Mouse (Mus musculus) kidney, postnatal 4 days (tissue): ENCODE results near the gene Ddias.
A peak's percentile ranks its signal among the peaks of the same experiment; 100 is the strongest.
"Not testable (repeated sequence)": the region's sequence is repeated elsewhere in the genome, so short reads cannot be mapped to it uniquely, and the experiment has no call there.

Experiments used
- DNase-seq, 2 experiments: peaks; one replicate each; pipeline ENCODE4 v3.0.0; 2021; ENCODE audit warnings: mixed read lengths in 2 of 2

Ddias gene

DNA sequence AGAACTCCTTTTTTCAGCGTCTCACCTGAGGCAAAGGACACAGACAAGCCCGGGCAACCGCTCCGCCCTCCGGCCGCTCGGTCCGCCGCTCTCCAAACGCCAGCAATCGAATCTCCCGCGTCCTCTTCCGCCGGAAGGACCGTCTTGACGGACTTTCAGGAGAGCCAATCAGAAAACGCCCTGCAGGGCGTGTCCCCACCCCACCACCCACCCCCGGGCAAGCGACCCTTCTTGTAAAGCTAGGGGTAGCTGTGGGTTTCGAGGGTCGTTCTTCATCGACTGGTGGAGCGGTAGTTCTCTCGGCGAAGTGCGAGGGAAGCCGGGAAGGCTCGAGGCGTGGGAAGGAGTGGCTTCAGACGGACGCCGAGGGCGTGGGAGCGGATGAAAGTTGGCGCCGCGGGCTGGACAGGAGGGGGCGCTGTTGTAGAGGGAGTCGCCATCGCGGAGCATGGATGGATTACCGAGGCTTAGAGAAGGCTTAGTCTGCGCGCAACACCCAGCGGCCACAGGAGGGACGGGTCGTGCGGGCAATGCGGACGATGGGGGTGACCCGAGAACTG, at the start of gene Ddias, which contains the start of gene Prcp:
Ddias (minus strand) TSS at position 132 of the 560 bp plus-strand sequence.
Prcp (plus strand) TSS at position 355 of the 560 bp plus-strand sequence.
- DNase-seq, result peak; percentile 95 to 97

GRCm38 (mm10) chr7:92920857-92921172, 46.8 kb upstream of the Ddias start:
- no peak for DNase-seq

DNA sequence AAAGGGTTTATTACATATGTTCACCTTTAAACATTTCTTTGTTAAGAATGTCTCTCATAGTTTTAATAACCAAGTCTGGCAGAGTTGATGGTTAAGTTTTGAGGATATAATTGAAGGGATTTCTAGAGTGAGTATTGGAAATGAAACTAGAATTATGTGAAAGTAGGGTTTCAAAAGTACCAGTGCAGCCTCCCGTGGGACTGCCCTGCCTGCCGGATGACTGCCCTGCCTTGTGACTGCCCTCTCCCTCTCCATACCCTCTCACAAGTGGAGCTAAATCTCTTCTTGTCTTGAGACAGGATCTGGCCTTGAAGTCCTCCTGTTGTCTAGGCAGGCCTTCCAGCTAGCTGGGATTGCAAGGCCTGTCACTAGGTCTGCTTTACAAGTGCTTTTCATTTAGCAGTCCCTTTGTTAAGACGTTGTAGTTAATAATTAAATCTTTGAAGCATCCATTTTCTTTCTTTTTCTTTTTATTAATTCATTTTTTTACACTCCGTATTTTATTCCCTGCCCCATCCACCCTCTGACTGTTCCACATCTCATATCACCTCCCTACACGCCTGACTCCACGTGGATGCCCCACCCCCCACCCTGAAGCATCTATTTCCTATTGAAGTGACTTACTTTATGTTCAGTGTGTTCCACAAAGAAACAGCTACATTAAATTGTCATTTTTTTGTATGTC, 46.3 kb upstream of the Ddias start:
- DNase-seq, result no peak

- DNase-seq, result not testable (repeated sequence)
Observed at GRCm38 (mm10) chr7:92904285-92904684, 30.2 kb upstream of the Ddias start.

DNA sequence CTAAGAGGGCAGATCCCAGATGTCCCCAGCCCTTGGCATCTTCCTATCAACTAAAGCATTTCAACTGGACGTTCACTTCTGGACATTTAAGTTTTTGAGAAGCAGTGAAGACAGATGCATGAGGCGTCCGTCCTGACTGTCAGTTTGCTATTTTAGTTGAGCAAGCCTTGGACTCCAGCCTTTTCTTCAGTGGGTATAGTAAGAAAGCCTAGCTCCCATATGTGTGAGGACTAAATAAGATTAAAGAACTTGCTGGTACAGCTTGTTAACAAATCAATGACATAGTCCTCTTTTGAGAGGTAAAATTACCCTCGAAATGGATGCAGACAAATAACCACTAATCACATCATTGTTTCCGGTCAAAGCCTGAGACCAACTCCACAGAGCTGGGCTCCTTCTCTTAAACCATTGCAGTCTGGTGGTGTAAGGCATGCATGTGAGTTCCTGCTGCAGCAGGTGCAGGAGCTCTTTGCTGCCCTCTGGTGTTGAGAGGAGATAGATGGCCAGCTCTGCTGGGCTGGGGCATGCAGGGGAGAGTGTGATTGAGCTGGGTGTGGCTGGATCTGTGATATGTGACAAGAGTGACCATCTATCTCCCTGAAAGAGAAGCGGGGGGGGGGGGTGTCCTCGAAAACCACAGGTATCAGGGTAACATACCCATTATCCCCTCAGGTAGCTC, 29.5 kb upstream of the Ddias start:
- DNase-seq, result peak; percentile 73 to 78

DNA sequence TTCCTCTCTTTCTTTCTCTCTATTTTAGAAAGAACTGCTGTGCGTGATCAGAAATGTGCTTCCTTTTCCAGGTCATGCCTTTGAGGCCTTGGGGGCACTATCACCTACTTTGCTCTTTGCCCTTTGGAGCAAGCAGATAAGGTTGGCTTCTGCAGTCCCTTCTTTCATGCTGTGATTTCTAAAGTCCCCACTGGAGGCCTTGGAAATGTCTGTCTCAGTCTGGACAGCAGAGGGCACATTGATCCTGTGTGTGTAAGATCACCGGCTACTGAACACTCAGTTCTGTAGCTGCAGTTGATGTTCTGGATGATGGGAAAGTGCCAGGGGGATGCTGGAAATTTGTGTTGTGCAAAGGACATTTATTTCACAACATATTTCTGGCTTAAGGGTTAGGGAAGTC, 23.0 kb upstream of the Ddias start:
- DNase-seq, result peak; percentile 31 to 44

- no peak for DNase-seq
Observed at GRCm38 (mm10) chr7:92896036-92896435, 22.0 kb upstream of the Ddias start.

- DNase-seq, result no peak
Observed at GRCm38 (mm10) chr7:92893478-92893877, 19.4 kb upstream of the Ddias start.

DNA sequence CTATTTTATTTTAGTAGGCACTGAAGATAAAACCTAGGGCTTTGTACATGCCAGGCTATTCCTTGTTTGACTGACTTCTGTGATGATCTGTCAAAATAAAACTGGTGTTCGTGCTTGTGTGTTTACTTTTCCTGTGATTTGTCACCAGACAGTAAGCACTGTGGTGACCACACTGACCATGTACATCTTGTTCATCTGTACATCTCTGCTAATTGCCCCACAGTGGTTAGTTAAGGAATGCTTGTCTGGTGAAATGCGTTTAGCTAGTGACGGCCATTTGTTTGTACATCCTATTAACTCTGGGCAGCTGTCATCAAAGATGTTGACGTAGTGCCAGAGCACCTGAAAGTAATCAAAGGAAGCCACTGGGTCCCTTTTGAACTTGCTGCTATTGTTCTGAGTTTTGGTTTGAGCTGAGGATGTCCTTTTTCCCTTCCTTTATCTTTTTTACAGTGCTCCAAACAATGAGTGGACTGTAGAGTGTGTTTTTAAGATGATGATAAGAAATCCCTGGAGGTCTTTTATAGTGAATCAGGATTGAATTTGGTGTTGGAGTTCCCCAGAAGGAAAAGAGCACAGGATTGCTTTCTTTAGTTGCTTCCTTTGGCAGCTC, 16.7 kb upstream of the Ddias start:
- no peak for DNase-seq

- no peak for DNase-seq
Observed at GRCm38 (mm10) chr7:92890211-92890610, 16.2 kb upstream of the Ddias start.

- DNase-seq, result no peak
Observed at GRCm38 (mm10) chr7:92887230-92887629, 13.2 kb upstream of the Ddias start.

GRCm38 (mm10) chr7:92886801-92887200, 12.8 kb upstream of the Ddias start:
- no peak for DNase-seq

GRCm38 (mm10) chr7:92884998-92885660, 11.1 kb upstream of the Ddias start:
- DNase-seq, result no peak

DNA sequence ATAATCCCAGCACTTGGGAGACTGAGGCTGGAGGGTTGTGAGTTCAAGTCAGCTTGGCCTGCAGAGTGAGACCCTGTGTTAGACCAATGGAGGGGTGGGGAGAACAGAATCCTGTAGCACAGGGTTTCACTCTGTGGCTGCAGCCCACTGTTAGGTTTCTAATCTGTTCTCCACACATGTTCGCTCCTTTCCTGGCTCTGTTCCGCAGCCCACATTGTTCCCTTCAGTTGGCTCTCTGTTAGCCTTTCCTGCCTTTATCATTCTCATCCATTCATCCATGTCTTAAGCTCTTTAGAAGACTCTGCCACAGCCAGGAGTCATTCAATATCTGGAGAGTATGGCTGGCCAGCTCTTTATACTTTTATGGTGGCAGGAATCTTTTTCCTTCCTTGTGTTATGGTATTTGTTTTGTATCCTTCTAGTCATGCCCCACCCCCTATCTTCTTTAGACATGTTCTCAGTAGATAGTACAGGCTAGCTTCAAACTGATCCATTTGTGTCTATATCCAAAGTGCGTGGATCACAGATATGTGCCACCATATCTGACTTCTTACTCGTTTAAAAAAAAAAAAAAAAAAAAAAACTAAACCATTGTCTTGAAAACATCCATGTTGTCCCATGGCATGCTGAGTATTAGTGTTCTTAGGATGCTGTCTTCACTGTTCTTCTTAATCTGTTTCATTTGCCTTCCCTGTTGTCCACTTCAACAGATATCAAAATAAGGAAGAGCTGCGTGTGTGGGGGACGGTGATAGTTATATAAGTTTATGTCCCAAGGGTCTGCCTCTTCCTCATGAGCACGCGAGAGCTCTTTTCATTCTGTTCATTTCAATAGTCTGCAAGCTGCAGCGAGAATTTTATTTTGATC, 10.0 kb upstream of the Ddias start:
- DNase-seq, result no peak

DNA sequence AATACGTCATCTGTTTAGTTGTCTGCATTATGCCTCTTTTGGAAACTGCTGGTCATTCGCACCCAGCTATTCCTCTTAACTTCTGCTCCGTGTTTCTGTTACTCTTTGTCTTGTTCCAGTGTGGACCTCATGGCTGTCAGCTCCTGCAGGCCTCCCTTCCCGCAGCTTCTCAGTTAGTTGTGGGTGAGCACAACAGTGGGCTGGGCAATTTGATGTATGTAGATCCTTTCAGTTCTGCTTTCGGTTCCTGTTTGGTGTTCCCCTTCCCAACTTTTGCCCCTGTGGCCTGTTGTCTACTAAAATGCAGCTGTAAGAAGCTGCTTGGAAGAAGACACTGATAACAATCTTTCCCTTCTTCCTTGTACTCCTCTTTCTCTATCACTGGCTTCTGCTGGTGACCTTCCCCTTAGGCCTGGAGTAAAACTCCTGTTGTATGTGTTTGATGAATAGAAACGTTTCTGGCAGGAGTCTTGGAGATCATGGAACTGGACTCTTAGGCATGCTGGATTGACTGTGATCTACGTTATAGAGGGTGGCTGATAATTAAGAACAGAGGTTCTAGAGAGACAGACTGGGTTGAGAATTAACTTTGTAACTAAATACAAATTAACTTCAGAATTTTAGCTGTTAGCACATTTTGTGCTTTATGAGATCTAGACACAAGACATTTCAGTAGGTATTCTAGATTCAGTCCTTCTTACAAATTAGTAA, 4.7 kb upstream of the Ddias start:
- no peak for DNase-seq

- DNase-seq, result peak in 1 of 2 experiments; percentile 27
Observed at GRCm38 (mm10) chr7:92876538-92876937, 2.5 kb upstream of the Ddias start.

- no peak for DNase-seq
Observed at GRCm38 (mm10) chr7:92876066-92876465, 2.0 kb upstream of the Ddias start.

- peak; percentile 86 to 91 for DNase-seq
Observed at GRCm38 (mm10) chr7:92874761-92875408, 838 bp upstream of the Ddias start.

- no peak for DNase-seq
Observed at GRCm38 (mm10) chr7:92871596-92871995, 2.5 kb downstream of the Ddias start.

GRCm38 (mm10) chr7:92870161-92870560, 3.9 kb downstream of the Ddias start:
- no peak for DNase-seq

DNA sequence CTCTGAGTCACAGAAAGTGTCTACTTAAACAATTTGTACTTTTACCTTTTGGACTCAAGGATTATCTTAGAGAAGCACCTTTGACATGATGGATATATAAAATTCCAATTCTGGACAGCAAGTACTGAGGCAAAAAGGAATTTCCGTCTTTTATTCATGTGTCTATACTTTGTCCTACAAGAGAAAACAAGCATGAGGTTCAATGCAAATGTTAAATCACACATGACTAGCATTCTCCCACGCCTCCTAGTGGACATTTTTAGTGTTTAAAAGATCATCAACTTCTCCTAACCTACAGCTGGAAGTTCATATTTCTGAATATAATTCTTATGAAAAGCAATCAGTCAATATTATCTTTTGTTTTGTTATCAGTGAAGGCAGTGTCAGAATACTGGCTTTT, 7.5 kb downstream of the Ddias start:
- DNase-seq, result no peak
